Mouse (Mus musculus): ENCODE measurements at regions not wholly inside any gene's neighbourhood (a gene's known extent, or its start where the extent isn't known, plus 50 kb on each side); places are given as distances from the start of the nearest gene placed in this dataset.

GRCm38 (mm10) chr13:28644846-28645574 is 308.5 kb downstream of the Sox4 start:
- TF ChIP-seq CTCF (IDR thresholded peaks at IDR 0.05; ENCODE audit: low read depth) (no peak), EP300 (IDR thresholded peaks at IDR 0.05; ENCODE audit: low read depth) (no peak)
